Mouse (Mus musculus) lung, embryonic 15.5 days (tissue): ENCODE data around the gene Nf2. TPM values are rescaled to one million over a fixed set of nuclear protein-coding genes. Genes with fewer than 3 reads are reported as not detected.
"Not testable (repeated sequence)": the region's sequence is repeated elsewhere in the genome, so short reads cannot be mapped to it uniquely, and the experiment has no call there.

Source experiments
- ATAC-seq: fragments of 200-750 bp; cut with Nextera tagmentation; 2 replicates; pipeline ENCODE4 v1.8.0; 2017; ENCODE audit warnings: moderate number of reproducible peaks, borderline replicate concordance; ENCODE audit not compliant: low FRiP score, low TSS enrichment; ENCODE audit errors: extremely low read depth
- H3K27ac ChIP-seq: fragments of 300-500 bp; sonication (generic); 2 replicates; pipeline ENCODE4 v1.5.1; 2015; ENCODE audit warnings: moderate library complexity, mild to moderate bottlenecking, inconsistent platforms
- H3K27me3 ChIP-seq: fragments of 300-500 bp; sonication (generic); 2 replicates; pipeline ENCODE4 v1.6.1; 2015; ENCODE audit warnings: inconsistent platforms
- H3K36me3 ChIP-seq: fragments of 300-500 bp; sonication (generic); 2 replicates; pipeline ENCODE4 v1.6.1; 2015; ENCODE audit warnings: inconsistent platforms
- H3K4me1 ChIP-seq: fragments of 300-500 bp; sonication (generic); 2 replicates; pipeline ENCODE4 v1.6.1; 2015; ENCODE audit warnings: inconsistent platforms
- H3K4me2 ChIP-seq: fragments of 300-500 bp; sonication (generic); 2 replicates; pipeline ENCODE4 v1.6.1; 2015; ENCODE audit warnings: inconsistent platforms, mild to moderate bottlenecking, moderate library complexity
- H3K4me3 ChIP-seq: fragments of 300-500 bp; sonication (generic); 2 replicates; pipeline ENCODE4 v1.5.1; 2015; ENCODE audit warnings: mild to moderate bottlenecking, inconsistent platforms
- H3K9ac ChIP-seq: fragments of 300-500 bp; sonication (generic); 2 replicates; pipeline ENCODE4 v1.6.1; 2015; ENCODE audit warnings: inconsistent platforms
- H3K9me3 ChIP-seq: fragments of 300-500 bp; sonication (generic); 2 replicates; pipeline ENCODE4 v1.6.1; 2016; ENCODE audit warnings: inconsistent platforms
- WGBS: fragments of 180-500 bp; shearing (Covaris S2); methylation state at CpG from one replicate; pipeline ENCODE4 v1.1.7; 2015; 5-methylcytosine and 5-hydroxymethylcytosine counted together
- polyA plus RNA-seq: library from polyadenylated mRNA; unstranded; fragments of >200 nt; fragmentation: Nextera tagmentation; extraction: Ambion mirVana; gene quantifications from 2 replicates; pipeline ENCODE4 v1.2.1, GENCODE M21; 2015

Gene Nf2
- polyA plus RNA-seq, 1 experiment from 2014 or later = 46.3 TPM

DNA sequence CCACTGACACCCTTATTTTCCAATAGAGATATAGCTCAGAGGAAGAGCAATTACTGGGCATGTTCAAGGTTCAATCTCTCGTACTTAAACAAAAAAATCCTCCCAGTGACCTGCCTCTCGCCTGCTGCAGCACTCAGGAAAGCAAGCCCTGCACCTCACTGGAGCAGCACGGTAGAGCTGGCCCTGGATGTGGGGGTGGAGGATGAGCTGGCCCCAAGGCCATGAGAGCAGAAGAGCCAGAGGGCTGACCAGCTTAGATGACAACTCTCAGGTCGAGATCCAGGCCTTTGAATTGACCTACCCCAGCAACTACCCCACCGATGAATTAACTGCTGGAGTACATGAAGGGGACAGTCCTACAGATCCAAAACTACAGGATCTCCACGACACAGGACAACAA, 13.9 kb downstream of the Nf2 start:
- Histone ChIP-seq H3K4me3 (no peak overlapping the region), H3K9me3 (no peaks in the 10 kb centered on the region)

DNA sequence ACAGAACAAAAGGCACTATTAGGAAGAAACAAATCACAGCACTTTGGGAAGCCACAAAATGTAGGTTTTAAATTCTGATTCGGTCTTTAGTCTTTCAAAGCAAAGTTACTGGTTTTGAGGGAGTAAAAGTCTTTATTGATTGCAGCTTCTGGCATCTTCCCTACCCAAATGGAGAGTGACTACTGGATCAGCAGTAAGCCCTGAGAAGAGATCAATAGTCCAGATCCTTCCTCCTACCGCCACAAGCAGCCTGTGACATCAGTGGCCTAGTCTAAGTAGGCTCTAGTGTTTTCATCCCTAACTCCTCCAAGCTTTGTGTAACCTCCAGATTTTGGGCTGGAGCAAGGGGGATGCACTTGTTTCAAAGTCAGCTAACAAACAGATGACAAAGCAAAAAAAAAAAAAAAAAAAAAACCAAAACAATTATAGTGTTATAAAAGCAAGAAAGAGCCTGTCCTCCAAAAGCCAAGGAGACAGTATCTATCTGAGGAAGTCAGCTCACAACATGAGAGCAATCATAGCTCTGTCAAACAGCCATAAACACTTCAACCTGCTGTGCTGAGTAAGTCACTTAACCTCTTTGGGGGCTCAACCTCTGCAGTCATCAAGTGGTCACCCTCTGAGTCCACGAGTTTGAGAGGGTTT, 15.9 kb downstream of the Nf2 start:
- H3K27ac ChIP-seq = no peak overlapping the region
- 62% methylated on average over 3 of the region's 3 CpGs for WGBS
- no peak overlapping the region for H3K4me3 ChIP-seq
- no peaks in the 10 kb centered on the region for H3K36me3 ChIP-seq
- no peaks in the 10 kb centered on the region for H3K27me3 ChIP-seq
- H3K9me3 ChIP-seq = no peaks in the 10 kb centered on the region
- ATAC-seq = no peak
- no peak overlapping the region for H3K4me2 ChIP-seq
- no peaks in the 10 kb centered on the region; the same call in 1 of the 2 replicates for H3K4me1 ChIP-seq
- no peak overlapping the region for H3K9ac ChIP-seq

More for the DNA sequence above, 13.9 kb downstream of the Nf2 start:
- no peak overlapping the region for H3K4me2 ChIP-seq
- H3K27ac ChIP-seq = no peak overlapping the region
- no peaks in the 10 kb centered on the region for H3K27me3 ChIP-seq
- WGBS = 71% methylated on average over 6 of the region's 6 CpGs
- no peak for ATAC-seq
- no peak overlapping the region for H3K9ac ChIP-seq
- no peaks in the 10 kb centered on the region for H3K36me3 ChIP-seq
- no peaks in the 10 kb centered on the region; the same call in 1 of the 2 replicates for H3K4me1 ChIP-seq

DNA sequence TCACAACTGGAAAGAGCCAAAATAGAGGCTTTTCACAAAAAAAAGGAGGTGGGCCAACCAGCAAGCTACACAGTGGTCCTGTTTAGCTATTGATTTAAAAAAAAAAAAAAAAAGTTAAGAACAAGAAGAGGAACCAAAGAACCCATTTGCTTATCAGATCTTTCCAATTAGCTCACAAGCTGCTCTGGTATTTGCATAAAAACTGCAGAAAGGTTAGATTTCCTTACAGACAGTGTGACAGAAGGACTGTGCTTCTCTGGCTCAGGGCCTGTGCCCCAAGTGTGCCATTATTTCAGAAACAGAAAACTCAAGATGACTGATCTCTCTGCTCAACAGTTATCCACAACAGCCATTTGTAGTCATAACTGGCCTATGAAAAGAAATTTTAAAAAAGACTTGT, 18.3 kb downstream of the Nf2 start:
- no peak overlapping the region for H3K27ac ChIP-seq
- H3K27me3 ChIP-seq = no peaks in the 10 kb centered on the region
- ATAC-seq = no peak
- no peak overlapping the region for H3K9ac ChIP-seq
- H3K4me1 ChIP-seq = no peaks in the 10 kb centered on the region
- H3K36me3 ChIP-seq = no peaks in the 10 kb centered on the region
- no peak overlapping the region for H3K4me2 ChIP-seq
- H3K4me3 ChIP-seq = no peak overlapping the region
- H3K9me3 ChIP-seq = no peaks in the 10 kb centered on the region

DNA sequence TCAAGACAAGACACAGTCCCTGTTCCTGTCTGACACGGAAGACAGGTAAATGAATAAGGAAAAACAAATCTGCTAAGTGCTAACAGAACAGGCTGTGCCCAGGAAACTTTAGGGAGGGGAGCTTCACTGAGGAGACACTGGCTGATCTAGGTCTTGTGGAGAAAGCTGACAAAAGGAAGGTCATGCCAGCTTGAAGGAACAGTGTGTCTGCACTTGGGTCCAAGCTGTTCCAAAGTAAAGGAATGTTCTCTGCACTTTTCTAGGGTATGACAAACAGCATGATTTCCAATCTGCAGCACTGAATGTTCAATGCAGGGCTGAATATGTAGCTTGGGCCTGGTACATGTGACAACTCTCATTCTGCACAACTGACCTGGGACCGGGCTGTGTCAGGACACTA, 21.4 kb downstream of the Nf2 start:
- ATAC-seq = no peak
- Histone ChIP-seq H3K9me3 (no peaks in the 10 kb centered on the region), H3K9ac (no peak overlapping the region), H3K27ac (no peak overlapping the region), H3K4me2 (no peak overlapping the region), H3K4me3 (no peak overlapping the region), H3K36me3 (no peaks in the 10 kb centered on the region), H3K27me3 (no peaks in the 10 kb centered on the region), H3K4me1 (no peaks in the 10 kb centered on the region)
- 50% methylated on average over 2 of the region's 2 CpGs for WGBS

DNA sequence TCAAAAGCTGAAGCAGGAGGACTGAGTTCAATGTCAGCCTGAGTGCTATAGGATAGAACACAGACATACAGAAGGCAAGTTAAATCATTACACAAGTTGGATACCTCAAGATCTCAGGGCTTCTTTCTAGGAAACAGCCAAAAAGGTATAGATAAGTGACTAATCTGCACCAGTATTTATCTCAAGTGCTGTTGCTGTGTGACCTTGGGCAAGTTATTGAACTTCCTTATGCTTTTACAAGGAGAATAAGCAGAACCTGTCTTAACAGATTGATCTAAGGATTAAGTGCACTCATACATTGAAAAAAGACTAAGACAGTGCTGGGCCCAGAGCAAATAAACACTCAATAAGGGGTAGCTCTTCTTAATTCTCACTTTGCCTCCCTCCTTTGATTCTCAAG, 22.0 kb downstream of the Nf2 start:
- Histone ChIP-seq H3K36me3 (no peaks in the 10 kb centered on the region), H3K27ac (no peak overlapping the region), H3K9me3 (no peaks in the 10 kb centered on the region), H3K4me3 (no peak overlapping the region), H3K27me3 (no peaks in the 10 kb centered on the region), H3K9ac (no peak overlapping the region), H3K4me1 (no peaks in the 10 kb centered on the region), H3K4me2 (no peak overlapping the region)
- ATAC-seq = no peak

DNA sequence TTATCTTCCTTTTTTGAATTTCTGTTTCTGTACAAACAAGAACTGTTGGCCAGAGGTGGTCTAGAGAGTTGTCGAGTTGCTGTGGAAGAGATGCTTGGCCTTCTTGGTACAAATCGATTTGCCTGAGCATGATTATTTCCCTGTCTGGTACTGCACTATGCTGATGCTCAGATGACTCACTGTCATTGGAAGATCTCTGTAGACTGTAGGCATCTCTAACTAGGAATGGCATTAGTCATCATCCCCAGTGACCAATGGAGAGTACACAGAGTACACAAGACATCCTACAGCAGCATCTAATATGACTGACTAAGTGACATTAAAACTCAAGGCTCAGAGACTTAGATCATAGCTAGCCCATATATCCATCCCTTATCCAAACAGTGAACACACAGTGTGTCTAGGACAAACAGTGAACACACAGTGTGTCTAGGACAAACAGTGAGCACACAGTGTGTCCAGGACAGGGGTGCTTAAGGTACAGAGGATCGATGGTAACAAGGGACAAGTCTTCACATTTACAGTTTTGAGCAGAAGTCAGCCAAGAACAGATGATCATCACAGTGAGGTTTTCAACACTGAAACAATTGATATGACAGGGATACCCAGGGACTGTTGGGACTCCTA, 23.1 kb downstream of the Nf2 start:
- Histone ChIP-seq H3K9me3 (no peaks in the 10 kb centered on the region), H3K4me2 (no peak overlapping the region), H3K9ac (no peak overlapping the region), H3K4me1 (no peaks in the 10 kb centered on the region), H3K27me3 (no peaks in the 10 kb centered on the region), H3K4me3 (no peak overlapping the region), H3K27ac (no peak overlapping the region), H3K36me3 (no peaks in the 10 kb centered on the region)
- WGBS = 90% methylated on average over 3 of the region's 3 CpGs
- ATAC-seq = no peak

DNA sequence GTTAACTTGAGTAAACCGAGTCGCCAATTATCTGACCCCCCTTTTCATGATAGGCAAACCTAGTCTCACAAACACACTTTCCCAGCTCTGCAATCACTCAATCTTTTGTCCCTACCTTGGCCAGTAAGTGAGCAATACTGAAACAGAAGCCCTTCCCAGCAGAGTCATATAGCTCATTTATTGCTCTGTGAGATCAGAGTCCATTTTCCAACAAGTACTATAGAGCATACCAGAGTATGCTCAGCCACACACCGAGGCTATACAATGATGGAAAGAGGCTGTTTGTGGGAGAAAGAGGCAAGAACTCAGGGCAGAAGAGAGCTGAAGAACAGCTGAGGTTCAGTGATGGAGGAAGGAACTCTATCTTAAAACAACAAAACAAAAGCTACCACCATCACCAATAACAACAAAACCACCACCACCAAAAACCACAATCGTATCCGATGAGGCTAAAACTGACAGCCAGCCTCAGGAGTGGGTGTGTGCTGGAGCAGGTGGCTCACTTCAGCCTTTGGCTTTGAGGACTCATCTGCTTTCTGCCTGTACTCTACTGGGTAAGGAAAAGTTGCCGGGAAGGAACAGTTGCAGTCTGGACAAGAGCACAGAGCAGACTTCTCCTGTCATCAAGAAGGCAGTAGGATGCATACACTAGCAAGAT, 25.6 kb downstream of the Nf2 start:
- no peaks in the 10 kb centered on the region for H3K36me3 ChIP-seq
- H3K27me3 ChIP-seq = no peaks in the 10 kb centered on the region
- ATAC-seq = no peak
- no peak overlapping the region for H3K4me3 ChIP-seq
- 86% methylated on average over 6 of the region's 6 CpGs for WGBS
- no peaks in the 10 kb centered on the region for H3K4me1 ChIP-seq
- no peak overlapping the region for H3K9ac ChIP-seq
- no peak overlapping the region for H3K4me2 ChIP-seq
- H3K27ac ChIP-seq = no peak overlapping the region
- no peaks in the 10 kb centered on the region for H3K9me3 ChIP-seq

DNA sequence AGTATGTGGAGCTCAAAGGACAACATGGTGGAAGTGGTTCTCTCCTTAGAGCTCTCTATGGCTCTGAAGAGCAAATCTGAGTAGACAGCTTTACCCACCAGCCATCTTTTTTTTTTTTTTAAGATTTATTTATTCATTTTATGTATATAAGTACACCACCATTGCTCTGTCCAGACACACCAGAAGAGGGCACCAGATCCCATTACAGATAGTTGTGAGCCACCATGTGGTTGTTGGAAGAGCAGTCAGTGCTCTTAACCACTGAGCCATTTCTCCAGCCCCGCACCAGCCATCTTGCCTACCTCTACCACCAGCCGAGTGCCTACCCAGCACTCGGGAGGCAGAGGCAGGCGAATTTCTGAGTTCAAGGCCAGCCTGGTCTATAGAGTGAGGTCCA, 26.9 kb downstream of the Nf2 start:
- WGBS = 85% methylated on average over 4 of the region's 4 CpGs
- not testable (repeated sequence) for H3K9ac ChIP-seq, ATAC-seq

DNA sequence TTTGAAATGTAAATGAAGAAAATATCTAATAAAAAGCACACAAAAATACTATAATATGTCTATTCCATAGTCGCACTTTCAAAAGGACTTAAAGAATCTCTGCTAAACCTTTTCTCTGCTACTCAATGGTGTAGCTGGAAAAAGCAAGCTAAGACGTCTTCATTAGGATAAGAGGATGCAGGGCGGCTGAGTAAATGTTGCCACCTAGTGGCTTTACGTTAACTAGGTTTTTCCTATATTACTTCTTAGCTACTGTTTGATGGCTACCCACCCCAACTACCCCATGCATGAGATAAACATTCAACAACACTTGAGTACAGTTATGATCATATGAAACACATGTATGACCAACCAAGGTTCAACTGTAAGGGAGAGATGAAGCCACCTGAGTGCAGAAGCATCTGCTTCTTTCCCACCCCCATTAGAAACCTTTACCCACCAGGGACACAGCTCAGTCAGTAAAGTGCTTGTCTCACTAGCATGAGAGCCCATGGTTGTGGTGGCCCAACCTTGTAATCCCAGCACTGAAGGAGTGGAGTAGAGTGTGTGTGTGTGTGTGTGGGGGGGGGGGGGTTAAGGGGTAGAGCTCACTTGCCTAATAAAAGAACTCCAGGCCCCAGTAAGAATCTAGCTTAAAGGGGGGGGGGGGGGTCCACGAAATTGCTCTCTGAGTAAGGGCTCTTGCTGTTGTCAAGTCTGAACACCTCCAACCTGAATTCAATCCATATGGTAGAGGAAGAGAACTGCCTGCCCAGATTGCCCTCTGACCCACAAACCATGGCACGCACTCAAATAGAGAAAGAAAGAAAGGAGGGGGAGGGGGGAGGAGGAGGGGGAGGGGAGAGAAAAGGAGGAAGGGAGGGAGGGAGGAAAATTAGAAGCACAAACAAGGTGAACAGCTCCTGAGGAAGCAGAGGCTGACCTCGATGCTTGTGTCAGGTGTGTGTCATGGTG, 27.6 kb downstream of the Nf2 start:
- Histone ChIP-seq H3K9me3 (no peaks in the 10 kb centered on the region), H3K9ac (no peak overlapping the region), H3K4me3 (no peak overlapping the region), H3K27ac (no peak overlapping the region), H3K27me3 (no peaks in the 10 kb centered on the region), H3K4me1 (no peaks in the 10 kb centered on the region), H3K36me3 (peaks cover 5% of the 10 kb centered on the region; the same call in 1 of the 2 replicates), H3K4me2 (no peak overlapping the region)
- 50% methylated on average over 7 of the region's 7 CpGs for WGBS
- ATAC-seq = no peak

More for the DNA sequence above, 26.9 kb downstream of the Nf2 start:
- not testable (repeated sequence) for H3K4me3 ChIP-seq, H3K9me3 ChIP-seq, H3K27me3 ChIP-seq, H3K4me1 ChIP-seq, H3K36me3 ChIP-seq, H3K27ac ChIP-seq, H3K4me2 ChIP-seq

DNA sequence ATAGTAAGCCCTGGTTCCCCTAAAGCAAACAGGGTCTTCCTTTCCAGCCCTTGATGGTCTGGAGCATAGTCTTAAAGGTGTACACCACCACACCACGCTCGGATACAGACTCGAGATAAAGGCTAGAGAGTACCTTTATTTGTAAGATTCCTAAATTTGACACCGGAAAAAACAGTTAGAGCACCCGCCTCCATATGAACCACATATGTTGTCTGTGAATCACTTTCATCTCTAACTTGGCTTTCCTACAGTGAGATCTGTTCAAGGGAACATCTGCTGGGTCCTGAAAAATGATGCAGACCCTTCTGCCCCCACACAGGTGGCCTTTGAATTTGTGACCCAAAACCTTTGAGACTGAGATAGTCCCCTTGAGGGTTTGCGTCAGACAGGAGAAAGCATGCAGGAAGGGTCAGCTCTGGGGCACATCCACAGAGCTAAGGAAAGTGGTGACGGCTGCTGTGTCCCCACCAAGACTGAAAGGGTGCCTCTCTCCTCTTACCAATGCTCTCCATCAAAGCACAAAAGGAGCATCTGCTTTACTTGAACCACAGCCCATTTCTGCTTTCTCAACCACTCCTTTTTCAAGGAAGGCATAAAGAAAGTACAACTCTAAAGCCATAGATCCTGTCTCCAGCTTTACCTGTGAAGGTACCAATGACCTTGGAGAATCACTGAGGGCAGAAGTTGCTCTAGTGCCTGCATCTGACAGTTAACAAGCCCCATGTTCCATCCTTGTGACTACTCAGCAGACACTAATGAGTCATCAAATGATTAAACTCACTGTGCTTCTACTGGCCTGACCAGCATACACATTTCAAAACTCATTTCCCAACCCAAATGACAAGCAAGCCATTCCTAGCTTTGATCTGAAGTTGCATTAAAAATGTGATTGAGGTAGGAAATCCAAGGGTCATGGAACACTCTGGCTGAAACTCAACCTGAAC, 34.6 kb downstream of the Nf2 start:
- 83% methylated on average over 7 of the region's 7 CpGs for WGBS
- no peak overlapping the region for H3K27ac ChIP-seq
- no peak for ATAC-seq
- peaks cover 5% of the 10 kb centered on the region; the same call in 1 of the 2 replicates for H3K36me3 ChIP-seq
- no peak overlapping the region for H3K4me3 ChIP-seq
- H3K27me3 ChIP-seq = no peaks in the 10 kb centered on the region
- H3K4me2 ChIP-seq = no peak overlapping the region
- no peak overlapping the region for H3K9ac ChIP-seq
- no peaks in the 10 kb centered on the region for H3K4me1 ChIP-seq
- no peaks in the 10 kb centered on the region for H3K9me3 ChIP-seq

DNA sequence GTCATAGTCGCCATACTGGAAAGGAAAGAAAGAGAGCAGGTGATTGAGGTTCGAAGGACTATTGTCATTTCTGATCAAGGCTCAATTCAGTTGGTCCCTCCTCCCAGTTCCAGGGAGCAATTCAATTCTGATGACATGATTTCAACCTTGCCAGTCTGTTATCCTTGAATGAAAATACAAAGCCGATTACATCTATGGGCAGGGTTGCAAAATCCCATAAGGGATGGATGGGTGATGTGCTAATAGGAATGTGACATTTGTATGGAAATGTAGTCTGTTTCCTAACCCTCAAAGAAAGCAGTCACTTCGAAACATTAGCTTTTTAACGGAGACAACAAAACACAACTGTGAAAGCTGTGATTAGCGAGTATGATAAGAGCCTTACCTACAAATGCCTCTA, 41.0 kb downstream of the Nf2 start:
- no peak for ATAC-seq
- 90% methylated on average over 6 of the region's 6 CpGs for WGBS

More for the DNA sequence above, 41.0 kb downstream of the Nf2 start:
- Histone ChIP-seq H3K36me3 (peaks cover 12% of the 10 kb centered on the region; the same call in 1 of the 2 replicates), H3K4me3 (no peak overlapping the region), H3K9me3 (no peaks in the 10 kb centered on the region), H3K4me2 (no peak overlapping the region), H3K27ac (no peak overlapping the region), H3K9ac (no peak overlapping the region), H3K27me3 (no peaks in the 10 kb centered on the region), H3K4me1 (no peaks in the 10 kb centered on the region)
